Mouse (Mus musculus) brown adipose tissue, adult 24 weeks (tissue): ENCODE results near the gene Stap2. TPM values are rescaled to one million over a fixed set of nuclear protein-coding genes. Genes with fewer than 3 reads are reported as not detected.

Source experiments
- H3K27ac ChIP-seq: fragments of 200-500 bp; replicated peaks from 2 replicates; pipeline ENCODE4 v1.5.1; 2012; ENCODE audit warnings: low read depth, mild to moderate bottlenecking, low read length
- H3K4me1 ChIP-seq: fragments of 200-500 bp; 2 replicates; pipeline ENCODE4 v1.6.1; 2012; ENCODE audit warnings: low read length, mixed read lengths; ENCODE audit not compliant: control insufficient read depth, insufficient read depth, insufficient read length
- H3K4me3 ChIP-seq: fragments of 200-500 bp; 2 replicates; pipeline ENCODE4 v1.5.1; 2012; ENCODE audit warnings: low read depth, mild to moderate bottlenecking, low read length, moderate library complexity; ENCODE audit not compliant: insufficient read depth
- polyA plus RNA-seq: library from polyadenylated mRNA; stranded (reverse); fragments of >200 nt; gene quantifications from 2 replicates; pipeline ENCODE4 v1.2.4, GENCODE M21; 2012; ENCODE audit not compliant: missing spikeins, insufficient read depth, insufficient read length

The Stap2 gene
- polyA plus RNA-seq, 1 experiment, result 7.5 TPM

DNA sequence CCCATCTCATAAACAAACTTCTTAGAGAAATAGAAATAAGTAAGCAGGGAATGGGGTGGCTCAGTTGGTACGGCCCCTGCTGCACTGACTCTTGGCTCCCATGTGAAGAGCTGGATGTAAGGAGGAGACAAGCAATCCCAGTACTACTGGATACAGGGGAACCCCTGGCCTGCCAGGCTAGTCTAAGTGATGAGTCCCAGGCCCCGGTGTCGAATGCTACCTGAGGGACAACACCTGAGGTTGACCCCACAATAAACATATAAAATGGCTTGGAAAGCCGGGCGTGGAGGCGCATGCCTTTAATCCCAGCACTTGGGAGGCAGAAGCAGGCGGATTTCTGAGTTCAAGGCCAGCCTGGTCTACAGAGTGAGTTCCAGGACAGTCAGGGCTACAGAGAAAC lies 26.0 kb upstream of the Stap2 start:
- Histone ChIP-seq H3K27ac (no peak overlapping the region; the same call in 1 of the 2 replicates), H3K4me1 (peaks cover 41% of the 10 kb centered on the region), H3K4me3 (no peak overlapping the region)

DNA sequence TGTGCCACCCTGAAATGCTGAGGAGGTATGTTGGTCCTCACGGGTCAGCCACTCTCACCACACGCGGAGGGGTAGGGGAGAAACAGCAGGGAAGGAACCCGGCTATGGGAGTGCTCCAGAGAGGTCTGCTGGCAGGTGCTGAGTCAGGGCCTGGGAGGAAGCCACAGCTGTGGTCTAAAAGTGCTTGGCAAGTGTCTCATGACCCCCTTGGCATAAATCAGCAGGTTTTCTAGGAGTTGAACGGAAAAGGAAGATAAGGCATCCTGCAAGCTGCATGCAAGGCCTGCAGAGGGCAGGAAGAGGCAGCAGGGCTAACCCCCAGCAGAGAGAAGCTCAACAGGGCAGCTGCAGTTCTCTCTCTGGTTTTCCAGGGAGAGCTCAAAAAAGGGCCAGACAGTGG lies 25.5 kb upstream of the Stap2 start:
- Histone ChIP-seq H3K4me3 (no peak overlapping the region), H3K27ac (peak overlapping the region; percentile 4; the same call in 1 of the 2 replicates), H3K4me1 (peaks cover 44% of the 10 kb centered on the region)

DNA sequence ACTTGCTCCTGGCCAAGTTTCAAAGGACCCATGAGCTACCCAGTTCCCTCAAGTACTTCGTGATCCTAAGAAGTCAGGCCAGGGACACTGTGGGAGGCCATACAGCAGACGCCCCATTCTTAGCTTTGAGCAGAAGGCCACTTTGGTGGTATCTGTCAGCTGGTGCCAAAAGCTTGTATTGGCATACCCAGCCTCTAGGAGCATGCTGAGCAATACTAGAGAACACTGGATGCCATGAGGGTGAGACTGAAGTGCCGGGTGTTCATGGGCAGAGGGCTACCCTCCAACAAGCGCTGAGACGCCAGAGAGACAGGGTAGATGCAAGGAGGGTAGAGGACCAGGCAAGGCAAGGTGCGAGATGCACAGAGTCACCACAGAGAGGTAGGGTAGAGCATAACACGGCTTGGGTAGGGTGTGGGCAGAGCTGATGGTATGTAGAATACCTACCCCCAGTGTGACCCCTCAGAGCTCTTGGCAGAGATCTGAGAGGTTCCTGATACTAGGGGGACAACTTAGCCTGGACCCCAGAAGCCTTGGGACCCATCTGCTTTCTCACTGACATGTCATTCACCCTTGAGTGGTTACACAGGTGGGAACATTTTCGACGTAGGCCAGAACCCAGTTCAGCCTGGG lies 25.0 kb upstream of the Stap2 start:
- Histone ChIP-seq H3K27ac (peak overlapping the region; percentile 4; the same call in 1 of the 2 replicates), H3K4me1 (peaks cover 44% of the 10 kb centered on the region), H3K4me3 (no peak overlapping the region)

DNA sequence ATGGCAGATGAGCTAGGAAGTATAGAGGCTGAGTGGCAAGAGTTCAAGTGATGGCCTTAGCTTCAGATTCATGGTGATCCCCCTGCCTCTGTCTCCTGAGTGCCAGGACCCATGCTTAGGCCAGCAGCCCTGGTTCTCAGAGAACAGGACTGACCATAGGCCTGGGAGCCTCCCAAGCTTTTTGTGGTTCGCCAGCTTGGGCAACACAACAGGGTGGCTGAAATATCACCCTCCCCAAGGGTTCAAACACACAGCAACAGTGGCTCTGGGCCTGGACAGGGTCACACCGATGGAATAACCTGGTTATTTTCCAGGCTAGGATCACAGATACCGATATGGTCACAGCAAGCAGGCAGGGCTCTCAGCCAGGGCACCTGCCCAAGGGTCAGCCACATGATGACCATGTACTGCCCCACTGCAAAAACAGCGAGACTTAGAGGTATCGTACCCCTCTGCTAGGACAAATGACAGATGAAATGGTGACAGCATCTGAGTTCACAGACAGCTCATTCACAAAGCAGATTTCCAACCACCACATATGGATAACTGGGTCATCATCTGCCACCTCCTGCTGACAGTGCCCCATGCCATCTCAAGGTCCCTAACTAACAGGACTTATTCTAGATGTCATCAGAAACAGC lies 22.5 kb upstream of the Stap2 start:
- Histone ChIP-seq H3K27ac (no peak overlapping the region), H3K4me1 (peaks cover 58% of the 10 kb centered on the region)

DNA sequence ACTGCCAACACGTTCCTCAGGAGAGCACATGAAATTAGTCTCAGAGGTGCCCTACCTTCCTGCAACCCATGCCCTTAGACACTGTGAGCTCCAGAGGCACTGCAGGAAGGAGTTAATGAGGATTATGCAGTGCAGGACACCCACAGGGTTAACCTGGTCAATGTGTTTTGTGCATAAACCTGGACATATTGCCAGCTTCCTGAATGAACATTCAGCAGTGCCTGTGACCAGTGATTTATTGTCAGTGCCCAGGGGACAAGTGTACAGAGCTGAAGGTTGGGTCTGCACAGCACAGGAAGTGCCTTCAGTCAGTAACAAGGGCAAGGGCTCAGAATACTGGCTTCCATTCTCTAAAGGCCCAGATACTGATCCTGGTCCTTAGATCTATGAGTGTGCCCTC lies 21.5 kb upstream of the Stap2 start:
- Histone ChIP-seq H3K4me3 (no peak overlapping the region), H3K4me1 (peaks cover 66% of the 10 kb centered on the region), H3K27ac (no peak overlapping the region)

More for the DNA sequence above, 22.5 kb upstream of the Stap2 start:
- H3K4me3 ChIP-seq, result no peak overlapping the region

DNA sequence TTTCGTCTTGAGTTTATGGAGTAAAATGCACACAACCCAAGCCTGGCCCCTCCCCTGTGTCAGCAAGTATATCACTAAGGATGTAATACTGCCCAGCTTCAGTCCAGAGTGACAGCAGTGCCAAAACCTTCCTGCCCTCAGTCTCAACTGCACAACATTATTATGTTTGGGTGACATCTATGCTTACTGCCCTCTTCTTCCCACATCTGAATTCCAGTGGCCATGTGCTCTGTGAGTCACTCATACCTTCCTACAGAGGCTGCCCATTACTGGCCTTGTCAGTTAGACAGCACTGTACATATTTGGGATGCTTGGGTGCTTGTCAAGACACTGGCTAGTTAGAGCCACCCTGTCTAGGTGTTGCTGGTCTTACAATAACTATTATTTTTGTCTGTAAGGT lies 20.9 kb upstream of the Stap2 start:
- Histone ChIP-seq H3K27ac (no peak overlapping the region), H3K4me1 (peaks cover 71% of the 10 kb centered on the region), H3K4me3 (no peak overlapping the region)

DNA sequence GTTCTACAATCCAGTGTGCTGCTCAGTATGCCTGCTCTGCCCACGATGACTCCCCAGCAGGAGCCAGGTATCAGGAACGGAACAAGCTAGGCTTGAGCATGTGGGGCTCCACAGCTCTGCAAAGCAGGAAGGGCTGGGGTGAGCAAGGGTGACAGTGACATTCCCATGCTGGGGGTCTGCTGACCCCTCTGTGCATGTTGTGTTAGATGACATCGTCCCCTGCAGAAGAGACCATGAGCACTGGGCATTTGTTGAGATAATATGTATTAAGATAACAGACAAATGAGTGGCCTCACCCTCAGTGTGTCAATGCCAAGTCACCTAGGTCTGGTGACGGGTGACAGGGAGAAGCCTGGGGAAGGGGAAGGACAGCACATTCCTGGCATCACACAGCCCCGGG lies 19.5 kb upstream of the Stap2 start:
- Histone ChIP-seq H3K4me1 (peaks cover 64% of the 10 kb centered on the region), H3K4me3 (no peak overlapping the region), H3K27ac (no peak overlapping the region)

DNA sequence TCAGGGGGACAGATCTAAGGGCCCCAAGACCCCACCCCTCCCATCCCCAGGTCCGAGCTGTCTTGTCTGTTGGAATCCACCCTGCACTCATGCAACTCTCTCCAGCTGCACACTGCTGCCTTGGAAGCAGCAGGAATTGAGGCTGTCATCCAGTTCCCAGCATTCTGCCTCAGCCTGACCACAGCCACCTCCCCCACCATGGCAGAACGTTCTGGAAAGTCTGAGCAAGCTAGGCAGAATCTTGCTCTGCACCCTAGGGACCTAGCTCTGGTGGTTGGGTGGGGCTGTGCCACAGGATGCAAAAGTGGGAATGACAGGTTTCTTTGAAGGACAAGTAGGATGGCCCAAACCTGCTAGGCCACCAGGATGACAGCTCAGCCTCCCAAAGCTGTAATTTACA lies 19.1 kb upstream of the Stap2 start:
- no peak overlapping the region for H3K27ac ChIP-seq
- H3K4me1 ChIP-seq, result peaks cover 60% of the 10 kb centered on the region
- H3K4me3 ChIP-seq, result no peak overlapping the region

DNA sequence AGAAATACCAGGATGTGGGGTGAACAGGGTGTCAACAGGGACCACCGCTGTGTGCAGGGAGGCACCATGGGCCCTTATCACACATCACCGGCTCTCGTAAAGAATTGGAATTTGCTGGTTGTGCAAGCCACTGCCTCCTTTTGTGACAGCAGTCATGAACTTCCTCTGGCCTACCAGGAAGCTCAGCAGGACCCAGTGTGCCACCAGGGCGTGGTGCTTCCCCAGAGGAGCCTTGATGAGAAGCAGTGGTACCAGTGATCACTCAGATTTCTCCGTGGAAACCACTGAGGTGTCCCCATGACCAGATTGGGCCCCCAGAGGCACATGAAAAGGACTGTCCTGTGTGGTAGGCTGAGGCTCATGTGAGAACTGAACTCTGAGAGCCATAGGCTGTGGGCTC lies 18.0 kb upstream of the Stap2 start:
- Histone ChIP-seq H3K4me1 (peaks cover 57% of the 10 kb centered on the region), H3K4me3 (no peak overlapping the region), H3K27ac (peak overlapping the region; percentile 28; the same call in 1 of the 2 replicates)

DNA sequence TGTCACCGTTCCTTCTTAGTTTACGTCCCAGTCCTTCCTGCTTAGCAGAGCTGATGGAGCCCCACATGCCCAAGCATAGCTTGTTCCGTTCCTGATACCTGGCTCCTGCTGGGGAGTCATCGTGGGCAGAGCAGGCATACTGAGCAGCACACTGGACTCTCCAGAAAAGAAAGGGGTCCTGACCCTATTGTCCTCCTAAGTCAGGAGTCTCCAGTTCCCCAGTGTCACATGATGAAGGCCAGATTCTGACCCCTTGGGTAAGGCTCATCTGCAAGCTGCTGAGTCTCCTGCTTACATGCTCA lies 17.6 kb upstream of the Stap2 start:
- no peak overlapping the region for H3K4me3 ChIP-seq
- H3K4me1 ChIP-seq, result peaks cover 55% of the 10 kb centered on the region
- 0 out of 2 replicates have a peak overlapping the region, but pooled peaks have one; percentile 8 for H3K27ac ChIP-seq

DNA sequence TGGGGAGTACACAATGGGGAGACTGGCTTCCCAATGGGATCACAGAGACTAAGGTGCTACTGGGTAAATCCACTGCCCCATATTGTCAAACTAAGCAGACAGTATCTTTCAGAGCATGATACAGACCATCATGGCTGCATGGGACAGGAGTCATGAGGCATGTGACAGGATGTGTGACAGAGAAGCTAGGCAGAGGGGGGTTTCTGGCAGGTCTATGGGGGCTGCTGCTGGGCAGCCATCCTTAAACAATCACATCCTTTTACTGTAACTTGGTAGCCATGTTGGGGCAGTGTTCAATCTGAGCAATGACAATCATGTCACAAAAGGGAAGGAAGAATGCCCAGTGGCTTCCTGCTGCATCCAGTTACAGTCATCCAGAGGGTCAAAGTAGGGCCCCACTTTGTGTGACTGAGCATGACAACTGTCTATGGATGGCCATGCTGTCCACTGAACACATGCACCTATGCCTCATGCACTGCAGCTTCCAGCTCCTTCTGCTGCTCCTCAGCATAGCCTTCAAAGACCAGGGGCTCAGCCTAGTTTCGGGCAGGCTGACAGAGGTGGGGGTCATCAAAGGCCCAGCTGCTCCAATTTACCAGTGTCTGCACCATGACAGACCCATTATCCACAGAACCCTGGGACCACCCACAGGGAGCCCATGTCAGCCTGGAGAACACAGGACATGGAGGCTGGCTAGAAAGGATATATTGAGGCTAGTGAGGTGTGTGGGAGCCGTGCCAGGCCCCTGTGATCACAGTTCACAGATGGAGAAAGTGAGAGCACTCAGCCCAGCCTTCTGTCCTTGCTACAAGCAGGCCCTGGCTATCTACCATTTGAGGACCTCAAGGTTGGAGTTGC lies 17.0 kb upstream of the Stap2 start:
- H3K27ac ChIP-seq, result no peak overlapping the region
- H3K4me3 ChIP-seq, result no peak overlapping the region
- H3K4me1 ChIP-seq, result peaks cover 50% of the 10 kb centered on the region

DNA sequence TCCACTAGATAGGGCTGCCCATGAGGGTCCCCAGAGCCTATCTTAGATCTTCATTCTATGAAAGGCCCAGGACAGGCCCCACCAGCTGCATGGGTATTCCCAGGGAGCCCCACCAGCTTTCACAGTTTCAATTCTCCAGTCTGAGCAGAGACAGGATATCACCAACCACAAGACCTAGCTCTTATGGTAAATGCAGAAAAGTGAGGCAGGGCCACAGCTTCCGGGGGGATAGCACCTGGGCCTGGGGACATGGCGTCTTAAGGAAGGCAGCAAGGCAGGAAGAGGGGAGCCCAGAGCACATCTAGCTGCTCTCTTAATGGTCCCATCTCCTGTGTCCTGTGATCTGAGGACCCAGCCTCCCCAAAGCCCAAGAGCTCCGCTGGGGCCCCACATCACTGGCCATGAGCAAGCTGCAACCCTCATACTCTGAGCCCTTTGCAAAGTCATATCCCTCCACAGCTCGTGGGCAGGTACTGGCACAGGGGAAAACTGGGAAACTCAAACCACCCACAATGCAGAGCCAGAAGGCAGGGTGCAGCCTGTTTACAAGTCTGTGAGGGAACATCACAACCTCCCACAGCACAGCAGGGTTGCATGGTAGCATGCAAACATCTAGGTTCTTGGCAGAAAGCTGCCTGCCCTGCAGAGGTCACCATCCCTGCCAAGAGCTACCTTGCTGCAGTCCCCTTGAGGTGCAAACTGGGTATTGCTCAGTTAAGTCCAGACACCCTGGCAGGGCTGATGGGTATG lies 16.0 kb upstream of the Stap2 start:
- Histone ChIP-seq H3K27ac (no peak overlapping the region), H3K4me3 (no peak overlapping the region), H3K4me1 (peaks cover 39% of the 10 kb centered on the region)

DNA sequence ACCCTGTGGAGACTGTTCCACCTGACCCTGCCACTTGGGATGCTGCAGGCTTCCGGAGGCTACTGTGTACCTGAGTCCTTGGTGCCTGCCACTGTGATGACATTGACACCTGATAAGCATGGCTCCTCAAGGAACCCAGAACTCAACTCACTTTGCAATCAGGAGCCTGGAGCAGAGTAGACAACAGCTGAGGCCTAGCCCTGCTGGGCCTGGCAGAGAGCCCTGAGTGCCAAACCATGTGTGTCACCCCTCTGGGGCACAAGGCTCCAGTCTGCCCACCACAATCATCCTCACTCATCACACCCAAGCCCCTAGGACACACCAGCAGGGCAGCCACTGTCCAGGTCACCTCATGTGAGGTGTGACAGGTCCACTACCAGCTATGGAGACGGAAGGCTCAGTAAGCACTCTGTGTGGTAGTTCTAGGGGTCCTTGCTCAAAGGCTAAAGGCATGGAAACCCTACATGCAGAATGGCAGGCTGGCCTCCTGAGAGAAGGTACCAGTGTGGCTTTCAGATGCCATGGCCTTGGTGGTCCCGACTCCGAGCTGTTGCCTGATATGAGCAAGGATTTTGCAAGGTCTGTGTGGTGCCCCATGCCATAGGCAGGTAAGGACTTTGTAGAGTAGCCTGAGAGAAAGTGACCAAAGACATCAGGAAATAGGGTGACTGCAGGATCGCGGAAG lies 15.2 kb upstream of the Stap2 start:
- Histone ChIP-seq H3K4me1 (peaks cover 37% of the 10 kb centered on the region), H3K27ac (no peak overlapping the region), H3K4me3 (no peak overlapping the region)

DNA sequence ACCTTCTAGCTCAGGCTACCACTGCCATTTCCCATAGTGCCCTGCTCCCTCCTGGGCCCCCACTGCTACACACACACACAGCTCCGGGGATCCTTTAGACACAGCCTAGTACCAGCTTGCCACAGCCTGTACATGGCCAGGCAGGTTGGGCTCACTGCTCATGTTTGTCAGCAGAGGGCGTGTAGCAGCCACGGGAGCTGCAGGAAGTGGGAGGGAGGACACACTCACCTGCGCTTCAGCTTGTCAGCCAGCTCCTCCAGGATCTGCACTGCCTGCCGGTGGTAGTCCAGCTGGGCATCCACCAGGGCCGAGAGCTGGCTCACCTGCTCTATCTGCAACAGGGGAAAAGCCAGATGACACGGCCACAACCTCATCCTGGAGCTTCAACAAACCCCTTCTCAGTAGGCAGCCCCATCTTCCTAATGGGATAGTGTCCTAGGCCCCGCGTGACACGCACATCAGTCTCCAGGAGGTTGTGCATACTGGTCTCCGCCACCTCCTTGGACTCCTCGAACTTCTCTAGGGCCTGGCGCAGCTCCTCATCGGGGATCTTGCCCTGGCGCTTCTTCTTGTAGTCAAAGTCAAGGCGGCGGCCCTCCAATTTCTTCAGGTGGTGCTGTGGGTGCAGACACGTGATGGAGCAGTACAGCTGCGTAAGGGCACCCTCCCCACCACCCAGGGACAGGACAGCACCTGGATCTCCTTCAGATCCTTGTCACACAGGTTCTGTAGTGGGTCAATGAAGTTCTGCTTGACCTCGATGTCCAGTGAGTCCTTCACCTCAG lies 13.2 kb upstream of the Stap2 start:
- Histone ChIP-seq H3K4me1 (peaks cover 20% of the 10 kb centered on the region), H3K4me3 (no peak overlapping the region), H3K27ac (no peak overlapping the region)
